Mouse (Mus musculus): ENCODE results near the gene Nefh.

Gene Nefh

DNA sequence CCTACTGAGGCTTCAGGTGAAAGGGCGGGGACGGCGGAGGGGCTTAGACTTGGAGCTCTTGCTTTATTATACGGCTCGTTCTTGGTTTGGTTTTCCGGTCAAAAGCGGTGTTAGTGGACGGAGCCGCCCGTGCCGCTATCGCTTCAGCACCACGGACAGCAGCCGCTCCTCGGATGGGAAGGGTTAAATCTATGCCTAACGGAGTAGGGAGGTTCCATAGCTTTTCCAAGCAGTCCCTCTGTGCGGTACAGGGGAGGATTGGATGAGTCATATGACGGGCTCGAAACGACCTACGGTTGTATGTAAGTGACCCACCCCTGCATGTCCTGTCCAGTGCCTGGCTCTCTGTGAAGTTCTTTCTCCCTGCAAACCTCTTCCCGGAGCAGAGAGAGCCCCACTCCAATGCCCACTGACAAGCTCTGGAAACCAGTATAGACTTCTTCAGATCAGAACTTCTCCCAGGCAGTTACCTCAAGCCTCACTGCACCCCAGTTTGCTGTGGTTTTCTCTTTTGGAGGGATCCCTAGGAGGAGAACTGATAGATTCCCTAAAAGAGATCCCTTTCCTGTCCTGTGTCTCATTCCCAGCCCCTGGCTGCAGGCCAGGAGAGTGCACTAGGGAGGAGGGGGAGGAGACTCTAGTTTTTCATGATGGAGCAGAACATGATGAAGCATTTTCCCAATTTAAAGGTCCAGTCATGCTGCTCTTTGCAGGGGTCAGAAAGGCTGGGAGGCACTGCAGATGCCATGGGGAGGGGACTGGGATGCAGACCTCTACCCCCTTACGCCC, 1.6 kb upstream of the Nefh start:
- no peak for DNase-seq

DNA sequence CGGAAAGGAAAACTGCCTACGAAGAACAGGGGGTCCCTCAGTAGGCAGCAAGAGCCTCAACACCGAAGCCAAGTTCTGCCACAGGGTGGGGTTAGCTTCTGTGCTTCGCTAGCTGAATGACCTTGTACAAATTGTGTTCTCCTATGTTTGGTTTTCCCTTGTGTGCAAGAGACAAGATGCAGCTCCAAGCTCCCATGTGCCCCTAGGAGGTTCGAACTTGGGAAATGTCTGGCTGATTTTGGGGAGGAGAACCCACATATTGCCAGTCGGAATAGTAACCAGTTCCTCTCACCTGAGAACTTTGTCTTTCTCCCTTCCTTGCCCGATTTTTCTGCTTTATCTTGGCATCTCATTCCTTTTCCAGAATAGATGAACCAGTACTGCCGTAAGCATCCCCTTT, 928 bp upstream of the Nefh start:
- DNase-seq, result no peak

DNA sequence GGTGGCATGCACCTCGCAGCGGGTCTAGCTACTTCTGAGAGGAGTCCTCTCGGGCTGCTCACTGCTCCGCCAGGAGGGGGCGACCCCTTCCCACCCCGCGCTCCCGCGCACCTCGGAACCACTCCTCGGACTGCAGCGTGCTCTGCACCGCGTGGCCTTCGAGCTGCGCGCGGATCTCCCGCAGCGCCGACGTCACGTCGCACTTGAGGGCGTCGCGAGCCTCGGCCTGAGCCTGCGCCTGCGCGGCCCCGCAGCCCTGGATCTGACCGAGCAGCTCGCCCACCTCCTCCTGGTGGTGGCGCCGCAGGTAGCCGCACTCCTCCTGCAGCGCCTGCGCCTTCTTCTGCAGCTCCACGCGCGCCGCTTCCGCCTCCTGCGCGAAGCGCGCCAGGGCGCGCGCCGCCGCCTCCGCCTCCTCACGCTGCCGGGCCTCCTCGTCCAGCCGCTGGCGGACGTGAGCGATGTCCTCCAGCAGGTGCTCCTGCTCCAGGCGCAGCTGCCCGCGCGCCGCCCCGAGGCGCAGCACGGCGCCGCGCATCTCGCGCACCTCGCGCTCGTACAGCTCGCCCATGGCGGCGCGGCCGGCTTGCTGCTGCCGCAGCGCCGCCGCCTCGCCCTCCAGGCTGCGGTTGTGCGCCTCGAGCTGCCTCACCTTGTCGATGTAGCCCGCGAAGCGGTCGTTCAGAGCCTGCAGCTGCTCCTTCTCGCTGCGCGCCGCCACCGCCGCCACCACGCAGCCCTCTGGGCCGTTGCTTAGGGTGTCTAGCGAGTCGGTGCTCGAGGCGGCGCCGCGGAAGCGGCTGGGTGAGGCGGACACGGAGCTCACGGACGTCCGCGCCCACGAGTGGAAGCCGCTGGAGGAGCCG, 684 bp downstream of the Nefh start:
- DNase-seq, result peak; percentile 19

DNA sequence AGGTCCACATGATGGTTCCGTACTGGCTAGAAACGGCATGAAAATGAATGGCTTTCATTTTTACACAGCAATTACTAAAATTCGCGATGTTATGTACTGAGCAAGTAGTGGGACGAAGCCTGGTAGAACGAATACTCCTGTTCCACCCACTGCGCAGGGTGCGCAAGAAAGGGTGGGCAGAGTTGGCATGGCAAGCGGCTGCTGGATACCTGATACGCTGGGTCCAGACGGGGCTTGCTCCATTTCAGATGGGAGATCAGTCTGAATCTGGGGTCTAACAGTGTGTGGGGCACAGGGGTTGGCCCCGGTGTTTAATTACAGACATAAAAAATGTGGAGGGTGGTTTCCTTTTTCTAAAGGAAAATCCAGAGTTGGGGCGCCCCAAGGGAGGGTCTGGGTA, 1.3 kb downstream of the Nefh start:
- no peak for DNase-seq

DNA sequence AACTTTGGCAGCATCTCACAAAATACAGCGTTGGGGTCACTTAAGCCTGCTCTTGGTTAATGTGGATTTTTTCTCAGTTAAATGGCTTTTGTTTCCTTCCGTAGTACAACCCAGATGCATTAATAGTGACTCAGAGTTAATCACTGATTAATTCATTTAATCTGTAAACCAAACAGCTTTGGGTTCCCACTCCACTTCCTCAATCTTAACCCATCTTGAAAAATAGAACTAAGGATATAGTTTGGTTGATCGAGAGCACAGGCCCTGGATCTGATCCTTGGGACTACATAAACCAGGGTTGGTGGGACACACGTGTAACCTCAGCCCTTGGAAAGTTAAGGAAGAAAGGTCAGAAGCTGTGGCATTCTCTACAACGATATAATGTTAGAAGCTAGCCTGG, 11.6 kb downstream of the Nefh start:
- DNase-seq, result no peak

DNA sequence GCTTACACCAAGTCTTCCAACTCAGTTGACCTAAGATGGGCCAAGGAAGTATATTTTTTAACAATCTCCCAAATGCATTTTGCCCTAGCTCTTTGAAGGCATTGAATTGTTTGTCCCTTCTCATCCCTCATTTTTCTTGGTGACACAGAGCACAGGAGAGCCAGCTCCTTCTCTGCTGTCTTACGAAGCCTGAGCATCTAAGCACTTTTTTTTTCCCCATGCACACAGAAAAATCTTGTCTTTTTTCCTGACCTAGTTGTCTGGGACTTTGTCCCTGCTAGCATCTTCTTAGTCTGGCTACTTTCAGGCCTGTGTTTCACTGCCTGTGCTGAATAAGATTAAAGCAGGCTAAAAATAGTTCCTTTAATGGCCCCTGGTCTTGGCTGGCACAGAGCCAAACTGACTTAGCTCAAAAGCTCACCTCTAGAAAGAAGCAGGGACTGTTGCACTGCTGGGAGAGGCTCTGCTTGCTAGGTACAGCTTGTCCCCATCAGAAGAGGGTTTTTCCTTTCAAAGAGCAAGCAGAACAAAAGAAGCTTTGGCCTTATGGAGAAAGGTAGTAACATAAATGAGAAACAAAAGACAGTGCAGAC, 16.8 kb downstream of the Nefh start:
- peak; percentile 78 for DNase-seq

DNA sequence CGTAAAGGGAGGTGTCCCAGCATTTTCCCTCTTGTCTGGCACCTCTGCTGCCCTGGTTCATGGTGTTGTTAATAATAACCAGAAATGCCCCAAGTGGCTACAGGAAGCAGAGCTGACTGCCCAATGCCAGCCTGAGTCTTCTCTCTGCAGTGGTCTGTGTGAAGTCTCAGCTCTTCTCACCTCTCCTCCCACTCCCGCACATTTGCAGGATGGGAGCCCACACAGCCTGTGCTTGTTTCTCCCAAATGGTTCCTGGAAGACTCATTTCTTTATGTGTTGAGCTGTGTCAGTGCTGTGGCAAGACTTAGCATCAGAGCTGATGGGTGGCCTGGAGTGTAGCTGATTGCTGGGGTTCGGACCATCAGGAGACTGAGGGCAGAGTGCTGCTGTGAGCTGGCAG, 20.6 kb downstream of the Nefh start:
- DNase-seq, result no peak

DNA sequence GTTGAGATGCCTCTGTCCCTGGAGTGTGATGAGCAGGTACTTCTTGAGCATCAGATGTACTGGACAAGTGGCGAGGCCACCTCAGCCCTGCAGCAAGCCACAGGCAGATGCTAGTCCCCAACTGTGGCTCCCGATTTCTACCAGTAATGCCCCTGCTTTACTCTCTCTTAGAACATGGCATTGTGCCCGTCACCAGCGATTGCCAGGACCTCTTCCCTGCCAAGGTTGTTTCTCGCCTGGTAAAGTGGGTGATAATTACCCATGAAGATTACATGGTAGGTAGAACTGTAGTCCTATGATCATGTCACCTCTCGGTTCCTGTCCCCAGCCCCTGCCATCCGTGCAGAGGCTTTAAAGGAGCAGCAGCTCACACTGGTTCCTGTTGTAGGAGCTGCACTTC, 26.1 kb downstream of the Nefh start:
- DNase-seq, result no peak

DNA sequence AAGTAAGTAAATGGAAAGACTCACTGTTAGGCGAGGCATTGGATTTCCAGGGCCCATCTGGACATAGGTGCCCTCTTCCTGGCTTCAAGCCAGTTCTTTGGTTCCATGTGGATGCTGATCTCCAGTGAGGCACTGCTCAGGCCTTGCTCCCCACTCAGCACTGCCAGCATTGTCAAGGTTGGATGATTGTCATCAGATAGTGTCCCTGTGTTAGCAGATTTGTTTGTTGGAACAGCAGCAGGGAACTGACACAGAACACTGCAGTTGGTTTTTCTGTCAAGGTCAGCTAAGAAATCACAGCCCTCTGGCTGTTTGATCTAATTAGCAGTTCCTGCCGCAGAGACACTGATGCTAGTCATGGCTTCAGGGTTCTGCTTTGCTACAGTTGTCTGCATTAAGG, 26.6 kb downstream of the Nefh start:
- no peak for DNase-seq

DNA sequence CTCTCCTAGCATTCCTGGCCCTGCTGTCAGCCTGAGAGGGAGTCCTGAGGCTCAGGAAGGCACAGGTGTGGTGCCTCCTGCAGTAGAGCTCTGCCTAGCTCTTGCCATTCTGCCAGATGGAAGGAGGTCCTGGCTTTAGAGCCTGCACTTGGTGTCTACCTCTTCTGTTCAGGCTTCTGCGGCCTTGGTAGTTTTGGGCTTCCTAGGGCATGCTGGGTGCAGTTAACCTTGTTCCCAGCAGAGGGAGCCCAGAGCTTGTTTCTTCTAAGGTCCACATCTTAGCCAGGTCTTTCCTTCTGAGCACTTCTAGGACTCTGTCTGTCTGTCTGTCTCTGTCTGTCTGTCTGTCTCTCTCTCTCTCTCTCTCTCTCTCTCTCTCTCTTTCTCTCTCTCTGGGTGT, 31.8 kb downstream of the Nefh start:
- peak; percentile 48 for DNase-seq

DNA sequence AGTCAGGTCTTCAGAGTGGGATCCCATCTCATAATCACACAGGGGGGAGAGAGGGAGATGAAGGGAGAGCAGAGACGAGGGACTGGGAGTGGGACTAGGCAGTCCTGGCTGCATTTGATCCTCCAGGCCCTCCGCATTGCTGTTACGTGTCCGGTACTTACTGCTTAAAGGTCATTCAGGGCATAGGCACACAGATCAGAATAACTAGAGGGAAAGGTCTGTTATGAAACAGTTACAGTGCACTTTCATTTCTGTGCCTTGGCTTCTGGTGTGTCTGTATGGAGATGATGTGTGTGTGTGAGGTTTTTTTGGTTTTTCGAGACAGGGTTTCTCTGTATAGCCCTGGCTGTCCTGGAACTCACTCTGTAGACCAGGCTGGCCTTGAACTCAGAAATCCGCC, 41.6 kb downstream of the Nefh start:
- no peak for DNase-seq

DNA sequence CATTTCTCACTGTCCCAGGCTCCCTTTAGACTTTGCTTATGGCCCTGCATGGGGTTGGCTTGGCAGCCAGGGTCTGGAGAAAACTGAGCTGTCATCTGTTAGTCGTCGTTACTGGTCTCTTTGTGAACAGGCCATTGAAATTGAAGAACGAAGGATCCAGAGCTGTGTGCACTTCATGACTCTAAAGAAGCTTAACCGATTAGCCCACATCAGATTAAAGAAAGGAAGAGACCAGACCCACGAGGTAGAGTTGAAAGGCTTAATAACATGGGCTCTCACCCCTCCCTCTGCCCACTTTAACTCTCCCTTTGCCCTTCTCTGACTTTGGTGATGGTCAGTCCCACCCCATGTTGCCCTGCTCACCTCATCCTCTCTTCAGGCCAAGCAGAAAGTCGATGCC, 45.9 kb downstream of the Nefh start:
- no peak for DNase-seq

DNA sequence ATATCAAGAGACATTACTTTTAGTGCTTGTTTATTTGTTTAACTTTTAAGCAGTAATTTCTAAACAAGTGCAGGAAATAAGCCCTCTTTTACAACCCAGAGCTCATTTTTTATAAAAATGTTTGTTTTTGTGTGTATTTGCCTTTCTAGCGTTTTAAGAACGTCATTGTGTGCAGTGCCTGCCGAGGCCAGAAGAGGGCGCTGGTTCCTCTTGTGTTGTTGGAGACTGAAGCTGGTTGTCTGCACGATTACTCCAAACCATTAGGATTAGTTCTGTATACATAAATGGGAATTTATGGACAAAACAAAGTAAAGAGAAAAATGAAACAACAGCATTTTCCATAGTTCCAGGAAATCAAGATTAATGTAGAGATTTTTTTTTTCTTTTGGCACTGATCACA, 47.4 kb downstream of the Nefh start:
- no peak for DNase-seq

DNA sequence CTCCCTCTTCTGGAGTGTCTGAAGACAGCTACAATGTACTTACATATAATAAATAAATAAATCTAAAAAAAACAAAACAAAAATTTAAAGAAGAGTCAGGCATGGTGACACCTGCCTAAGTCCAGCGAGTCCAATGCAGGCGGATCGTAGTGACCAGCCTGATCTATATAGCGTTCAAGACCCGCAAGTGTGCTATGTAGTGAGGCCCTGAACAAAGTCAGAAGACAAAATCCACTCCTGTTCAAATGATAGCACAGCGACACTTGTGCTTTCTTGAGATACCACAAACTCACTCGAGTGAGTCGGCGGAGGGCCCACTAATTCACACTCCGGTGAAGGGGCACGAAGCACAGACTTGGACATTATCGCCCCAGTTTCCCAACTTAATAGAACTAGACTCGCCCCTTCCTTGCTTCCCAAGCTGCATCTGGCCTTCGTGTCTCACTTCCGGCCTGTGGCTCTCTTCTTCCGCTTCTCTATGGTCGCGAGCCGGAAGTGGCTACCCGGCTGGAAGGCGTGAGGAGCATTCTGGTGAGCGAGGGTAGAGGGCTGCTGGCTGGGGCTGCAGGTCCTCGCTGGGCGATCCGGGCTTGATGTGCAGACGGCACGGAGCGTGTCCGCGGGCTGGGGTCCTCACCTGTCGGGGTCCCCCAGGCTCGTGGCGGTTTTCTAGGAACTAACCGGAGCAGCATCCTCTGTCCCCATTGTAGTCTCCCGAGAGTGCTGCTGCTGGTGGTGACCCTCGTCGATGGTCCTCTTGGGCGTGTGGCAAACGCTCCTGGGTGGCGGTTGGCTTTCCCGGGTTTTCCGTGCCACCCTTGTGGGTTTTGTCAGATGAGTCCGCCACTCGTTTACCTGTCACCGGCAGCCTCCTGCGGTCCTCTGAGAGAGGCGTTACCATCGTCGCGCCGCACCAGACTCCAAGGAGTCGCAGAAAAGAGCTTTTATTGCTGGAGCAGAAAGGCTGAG, 52.7 kb downstream of the Nefh start, which contains the start of gene Thoc5:
TSS of gene Thoc5 (plus strand) at position 473 of the 969 bp plus-strand sequence.
- peak; percentile 79 for DNase-seq

All from kidney, adult 11 months (tissue).